ENCODE assay signal across 9 mouse cellular contexts in the genomic region with DNA sequence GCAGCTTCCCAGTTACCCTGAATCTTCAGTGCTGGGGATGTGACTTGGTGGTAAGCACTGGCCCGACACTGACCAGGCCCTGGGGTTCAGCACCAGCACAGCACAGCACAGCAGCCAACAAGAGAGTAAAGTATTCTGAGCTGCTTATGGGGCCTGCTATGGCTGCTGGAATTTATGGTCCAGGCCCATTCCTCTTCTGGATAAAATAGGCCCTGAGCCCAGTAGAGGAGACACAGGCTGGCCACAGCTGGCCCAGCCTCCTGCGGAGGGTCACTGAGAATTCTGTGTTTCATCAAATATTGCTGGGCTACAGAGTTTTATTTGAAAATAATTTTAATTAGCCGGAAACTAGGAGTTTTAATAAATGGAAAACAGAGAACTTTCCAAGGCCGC. TPM values are rescaled to one million over a fixed set of nuclear protein-coding genes. Genes with fewer than 3 reads are reported as not detected.
A peak's percentile ranks its signal among the peaks of the same experiment; 100 is the strongest.
DNase-seq lines count a peak whose midpoint lies in the region; ATAC-seq and TF ChIP-seq lines count a peak whose summit lies in the region.
"Had no signal": no experiment of that assay in that cellular context is flagged by ENCODE, and none has a peak within 500 bp of the region (broad histone marks: within the 10 kb centered on the region; RNA-seq: fewer than 3 reads in every experiment).

No protein-coding gene starts in this region.

- 68% methylated on average over 4 of the region's 4 CpGs for WGBS in kidney, embryonic 16.5 days
- WGBS in embryonic facial prominence, embryonic 15.5 days: 54% methylated on average over 4 of the region's 4 CpGs
- WGBS in limb, embryonic 14.5 days: 28% methylated on average over 4 of the region's 4 CpGs
- 90% methylated on average over 4 of the region's 4 CpGs for WGBS in midbrain, embryonic 15.5 days

- H3K27ac ChIP-seq in kidney, embryonic 16.5 days (ENCODE audit: low read length): peak overlapping the region; percentile 95
- peak overlapping the region; percentile 88 for H3K27ac ChIP-seq in embryonic facial prominence, embryonic 15.5 days (replicated peaks)
- H3K27ac ChIP-seq in limb, embryonic 14.5 days (replicated peaks; ENCODE audit: low read depth, low read length): peak overlapping the region; percentile 79
- no peak overlapping the region for H3K27ac ChIP-seq in midbrain, embryonic 15.5 days
- H3K27ac ChIP-seq: hindbrain, embryonic 15.5 days had no signal

- H3K9ac ChIP-seq in kidney, embryonic 16.5 days (replicated peaks; ENCODE audit: low read length): no peak overlapping the region
- H3K9ac ChIP-seq in embryonic facial prominence, embryonic 15.5 days: no peak overlapping the region
- no peak overlapping the region for H3K9ac ChIP-seq in limb, embryonic 14.5 days (ENCODE audit: low read depth, low read length, severe bottlenecking)
- no peak overlapping the region for H3K9ac ChIP-seq in midbrain, embryonic 15.5 days
- H3K9ac ChIP-seq: hindbrain, embryonic 15.5 days had no signal

- ATAC-seq in kidney, embryonic 16.5 days (ENCODE audit: low FRiP score, low TSS enrichment): no peak
- ATAC-seq in G1E (ENCODE audit: extremely low read depth, insufficient number of reproducible peaks, low FRiP score, poor library complexity, severe bottlenecking): no peak
- no peak for ATAC-seq in embryonic facial prominence, embryonic 15.5 days (ENCODE audit: insufficient number of reproducible peaks, low FRiP score, low TSS enrichment, low read depth)
- ATAC-seq in limb, embryonic 14.5 days (ENCODE audit: low FRiP score, low read depth): peak; percentile 19; the same call in 1 of the 2 replicates
- no peak for ATAC-seq in cerebellum, adult (ENCODE audit: insufficient number of reproducible peaks, low FRiP score, low TSS enrichment)
- no peak for ATAC-seq in midbrain, embryonic 15.5 days (replicated peaks)

- peaks cover 4% of the 10 kb centered on the region for H3K9me3 ChIP-seq in kidney, embryonic 16.5 days (ENCODE audit: low read length)
- peaks cover 8% of the 10 kb centered on the region for H3K9me3 ChIP-seq in G1E (replicated peaks)
- H3K9me3 ChIP-seq in embryonic facial prominence, embryonic 15.5 days (replicated peaks): 0 out of 2 replicates have a peak, but pooled peaks cover 4% of the 10 kb centered on the region
- no peaks in the 10 kb centered on the region for H3K9me3 ChIP-seq in limb, embryonic 14.5 days (ENCODE audit: control insufficient read depth, low read length)
- no peaks in the 10 kb centered on the region for H3K9me3 ChIP-seq in midbrain, embryonic 15.5 days
- H3K9me3 ChIP-seq: hindbrain, embryonic 15.5 days had no signal

- TF ChIP-seq CTCF in G1E (IDR thresholded peaks at IDR 0.05; ENCODE audit: low read depth, low read length): no peak

- no peak overlapping the region for H3K4me3 ChIP-seq in kidney, embryonic 16.5 days (ENCODE audit: low read length)
- H3K4me3 ChIP-seq in G1E (ENCODE audit: low read depth, low read length): peak overlapping the region; percentile 7; the same call in 1 of the 2 replicates
- no peak overlapping the region for H3K4me3 ChIP-seq in embryonic facial prominence, embryonic 15.5 days (replicated peaks)
- no peak overlapping the region for H3K4me3 ChIP-seq in limb, embryonic 14.5 days (replicated peaks; ENCODE audit: low read length)
- H3K4me3 ChIP-seq in midbrain, embryonic 15.5 days: no peak overlapping the region
- H3K4me3 ChIP-seq: hindbrain, embryonic 15.5 days had no signal

- peaks cover 2% of the 10 kb centered on the region; the same call in 1 of the 2 replicates for H3K36me3 ChIP-seq in kidney, embryonic 16.5 days (ENCODE audit: insufficient read depth, low read length)
- H3K36me3 ChIP-seq in G1E (replicated peaks): peaks cover 28% of the 10 kb centered on the region
- H3K36me3 ChIP-seq in embryonic facial prominence, embryonic 15.5 days: no peaks in the 10 kb centered on the region
- H3K36me3 ChIP-seq in limb, embryonic 14.5 days (ENCODE audit: control insufficient read depth, insufficient read depth, low read length): peaks cover 9% of the 10 kb centered on the region
- H3K36me3 ChIP-seq in midbrain, embryonic 15.5 days (replicated peaks): no peaks in the 10 kb centered on the region
- H3K36me3 ChIP-seq: hindbrain, embryonic 15.5 days had no signal

- no peak overlapping the region for H3K4me2 ChIP-seq in kidney, embryonic 16.5 days (replicated peaks; ENCODE audit: low read depth, low read length)
- H3K4me2 ChIP-seq in embryonic facial prominence, embryonic 15.5 days (replicated peaks): no peak overlapping the region
- H3K4me2 ChIP-seq in limb, embryonic 14.5 days (replicated peaks; ENCODE audit: low read depth, low read length, severe bottlenecking): no peak overlapping the region
- no peak overlapping the region for H3K4me2 ChIP-seq in midbrain, embryonic 15.5 days
- H3K4me2 ChIP-seq: hindbrain, embryonic 15.5 days had no signal

- H3K27me3 ChIP-seq in kidney, embryonic 16.5 days (ENCODE audit: insufficient read depth, low read length): no peaks in the 10 kb centered on the region
- H3K27me3 ChIP-seq in G1E (ENCODE audit: insufficient read depth, low read length): no peaks in the 10 kb centered on the region
- no peaks in the 10 kb centered on the region for H3K27me3 ChIP-seq in embryonic facial prominence, embryonic 15.5 days
- H3K27me3 ChIP-seq in limb, embryonic 14.5 days (ENCODE audit: control insufficient read depth, insufficient read depth, low read length): no peaks in the 10 kb centered on the region
- H3K27me3 ChIP-seq in midbrain, embryonic 15.5 days (replicated peaks): 0 out of 2 replicates have a peak, but pooled peaks cover 6% of the 10 kb centered on the region

- H3K4me1 ChIP-seq in kidney, embryonic 16.5 days (ENCODE audit: insufficient read depth, low read length): peaks cover 47% of the 10 kb centered on the region
- H3K4me1 ChIP-seq in G1E (ENCODE audit: insufficient read depth, low read depth, low read length): peaks cover 73% of the 10 kb centered on the region
- H3K4me1 ChIP-seq in embryonic facial prominence, embryonic 15.5 days: peaks cover 48% of the 10 kb centered on the region
- H3K4me1 ChIP-seq in limb, embryonic 14.5 days (ENCODE audit: control insufficient read depth, insufficient read depth, low read length): peaks cover 44% of the 10 kb centered on the region
- peaks cover 3% of the 10 kb centered on the region; the same call in 1 of the 2 replicates for H3K4me1 ChIP-seq in midbrain, embryonic 15.5 days

- TF ChIP-seq POLR2A in limb, embryonic 14.5 days (IDR thresholded peaks at IDR 0.05; ENCODE audit: borderline replicate concordance, extremely low read depth, insufficient read depth, insufficient read length): no peak

- DNase-seq in kidney, adult 18-20 months: no peak
- DNase-seq in G1E (ENCODE audit: low spot score): no peak
- peak; percentile 72 for DNase-seq in limb, embryonic 14.5 days (ENCODE audit: low spot score)
- DNase-seq in embryo, embryonic 10.5 days (ENCODE audit: low spot score): no peak

RNA-seq across cellular contexts. Expression of gene Zfp36l2, which starts 7.8 kb away (rescaled TPM):
- polyA plus RNA-seq in kidney, embryonic 16.5 days (2015; fragmentation: Nextera tagmentation; extraction: Ambion mirVana): 9.5 and 11.4 TPM in 2 replicates
- 417 and 437 TPM in 2 replicates for total RNA-seq in G1E (2014; fragmentation: Nextera tagmentation)
- total RNA-seq in G1E (2017): 112 TPM in 2 replicates
- polyA plus RNA-seq in G1E (2012): 884 and 1,243 TPM in 2 replicates
- polyA plus RNA-seq in embryonic facial prominence, embryonic 15.5 days (2015; fragmentation: Nextera tagmentation; extraction: Ambion mirVana): 22.8 and 23.1 TPM in 2 replicates
- 80.1 and 113 TPM in 2 replicates for polyA plus RNA-seq in limb, embryonic 14.5 days (2012; rRNA removed)
- polyA plus RNA-seq in limb, embryonic 14.5 days (2014; fragmentation: Nextera tagmentation; extraction: Ambion mirVana): 30.9 and 32.6 TPM in 2 replicates
- 4.0 and 4.4 TPM in 2 replicates for polyA plus RNA-seq in midbrain, embryonic 15.5 days (2015; fragmentation: Nextera tagmentation; extraction: Ambion mirVana)
